Mouse (Mus musculus) spleen, adult 2 months (tissue): ENCODE results near the gene E330017A01Rik. TPM values are rescaled to one million over a fixed set of nuclear protein-coding genes. Genes with fewer than 3 reads are reported as not detected.

ENCODE experiments used
- DNase-seq, 2 experiments: peaks; one replicate each; pipeline versions ENCODE4 v3.0.0 to v3.0.0-alpha.2; 2012 to 2021; ENCODE audit warnings: low spot score in 2 of 2, low read depth in 1 of 2
- H3K27ac ChIP-seq: fragments of 200-500 bp; 2 replicates; pipeline ENCODE4 v1.5.1; 2012; ENCODE audit warnings: low read length, inconsistent platforms; ENCODE audit not compliant: insufficient read depth
- H3K27me3 ChIP-seq: fragments of 200-500 bp; 2 replicates; pipeline ENCODE4 v1.6.1; 2012; ENCODE audit warnings: mild to moderate bottlenecking, moderate library complexity, low read length, inconsistent platforms; ENCODE audit not compliant: control insufficient read depth, insufficient read depth
- H3K36me3 ChIP-seq: fragments of 200-500 bp; 2 replicates; pipeline ENCODE4 v1.6.1; 2012; ENCODE audit warnings: mild to moderate bottlenecking, low read length, inconsistent platforms; ENCODE audit not compliant: control insufficient read depth, insufficient read depth
- H3K4me1 ChIP-seq: fragments of 200-500 bp; 2 replicates; pipeline ENCODE4 v1.6.1; 2011; ENCODE audit warnings: inconsistent platforms; ENCODE audit not compliant: control insufficient read depth, insufficient read depth, insufficient read length
- H3K4me3 ChIP-seq: fragments of 200-500 bp; 2 replicates; pipeline ENCODE4 v1.5.1; 2011; ENCODE audit warnings: mild to moderate bottlenecking, inconsistent platforms; ENCODE audit not compliant: insufficient read depth, insufficient read length; ENCODE audit errors: extremely low read depth
- CTCF ChIP-seq: fragments of 200-500 bp; IDR thresholded peaks from 2 replicates; pipeline ENCODE4 v1.5.1; 2011; ENCODE audit warnings: mild to moderate bottlenecking, inconsistent platforms; ENCODE audit not compliant: insufficient read depth, insufficient read length, insufficient replicate concordance; ENCODE audit errors: extremely low read depth
- POLR2A ChIP-seq: fragments of 200-500 bp; IDR thresholded peaks from 2 replicates; pipeline ENCODE4 v1.6.1; 2011; ENCODE audit warnings: low read depth, low read length, inconsistent platforms
- whole genome bisulfite sequencing: fragments of 180-500 bp; shearing (Covaris S2); methylation state at CpG from one replicate; pipeline ENCODE4 v1.1.7; 2018; 5-methylcytosine and 5-hydroxymethylcytosine counted together
- polyA plus RNA-seq: library from polyadenylated mRNA; depleted of rRNA; stranded (reverse); fragments of >200 nt; gene quantifications from 2 replicates; pipeline ENCODE4 v1.2.3, GENCODE M21; 2012; rRNA removed

E330017A01Rik gene
- polyA plus RNA-seq, result not detected in 2 replicates

DNA sequence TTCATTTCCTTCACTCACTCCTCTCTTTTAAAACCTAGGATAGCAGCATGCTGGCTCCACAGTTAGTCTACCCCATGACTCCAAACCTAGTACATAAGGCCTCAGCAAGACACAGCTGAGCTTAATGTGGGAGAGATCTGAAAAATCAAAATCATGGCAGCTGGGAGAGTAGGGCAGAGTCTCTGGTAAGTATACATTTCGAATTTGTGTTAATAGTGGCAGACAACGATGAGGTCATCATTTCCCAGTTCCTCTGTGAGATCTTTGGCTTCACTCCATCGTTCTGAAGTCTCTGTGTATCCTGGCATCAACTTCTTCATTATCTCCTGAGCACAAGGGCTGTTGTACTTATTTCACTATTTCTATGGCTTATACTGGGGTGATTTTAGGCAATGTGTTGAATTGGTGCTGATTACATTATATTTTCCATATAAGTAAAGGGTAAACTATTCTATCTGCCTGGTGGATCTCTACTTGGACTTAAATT, at the start of gene E330017A01Rik:
E330017A01Rik (minus strand) TSS at position 51 of the 487 bp plus-strand sequence.
- Histone ChIP-seq H3K27me3 (no peaks in the 10 kb centered on the region), H3K4me1 (no peaks in the 10 kb centered on the region; the same call in 1 of the 2 replicates), H3K36me3 (no peaks in the 10 kb centered on the region), H3K27ac (no peak within 1 kb of the TSS), H3K4me3 (no peak within 1 kb of the TSS)
- no peak for TF ChIP-seq CTCF
- TF ChIP-seq POLR2A, result no peak
- DNase-seq, result no peak
- WGBS, result 64% methylated on average over 3 of the region's 3 CpGs

- H3K4me1 ChIP-seq, result peaks cover 6% of the 10 kb centered on the region; the same call in 1 of the 2 replicates
- 34% methylated on average over 20 of the region's 20 CpGs for WGBS
- TF ChIP-seq POLR2A, result no peak
- TF ChIP-seq CTCF, result no peak
- peak; percentile 21 to 36 for DNase-seq
- H3K27ac ChIP-seq, result peak overlapping the region; percentile 16; the same call in 1 of the 2 replicates
- no peaks in the 10 kb centered on the region for H3K36me3 ChIP-seq
- H3K4me3 ChIP-seq, result no peak overlapping the region; the same call in 1 of the 2 replicates
- no peaks in the 10 kb centered on the region for H3K27me3 ChIP-seq
Measured at GRCm38 (mm10) chr16:58685548-58686537, 47.3 kb upstream of the E330017A01Rik start.

DNA sequence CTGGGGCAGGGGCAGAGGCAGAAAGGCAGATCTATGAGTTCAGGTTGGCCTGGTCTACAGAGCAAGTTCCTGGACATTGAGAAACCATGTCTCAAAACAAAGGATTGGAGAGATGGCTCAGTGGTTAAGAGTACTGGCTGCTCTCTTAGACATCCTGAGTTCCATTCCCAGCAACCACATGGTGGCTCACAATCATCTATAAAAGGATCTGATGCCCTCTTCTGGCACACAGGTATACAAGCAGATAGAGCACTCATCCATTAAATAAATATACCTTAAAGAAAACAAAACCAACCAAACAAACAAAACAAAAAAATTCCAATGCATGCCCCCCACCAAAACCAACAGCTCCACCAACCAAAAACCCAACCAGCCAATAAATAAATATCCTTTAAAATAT, 46.0 kb upstream of the E330017A01Rik start:
- DNase-seq, result no peak
- H3K27ac ChIP-seq, result no peak overlapping the region
- peaks cover 2% of the 10 kb centered on the region; the same call in 1 of the 2 replicates for H3K36me3 ChIP-seq
- TF ChIP-seq CTCF, result no peak
- no peak for TF ChIP-seq POLR2A
- peaks cover 6% of the 10 kb centered on the region; the same call in 1 of the 2 replicates for H3K4me1 ChIP-seq
- no peaks in the 10 kb centered on the region for H3K27me3 ChIP-seq
- H3K4me3 ChIP-seq, result no peak overlapping the region

- H3K27ac ChIP-seq, result no peak overlapping the region
- H3K4me3 ChIP-seq, result no peak overlapping the region
- DNase-seq, result no peak
- TF ChIP-seq POLR2A (no peak), CTCF (no peak)
- H3K36me3 ChIP-seq, result peaks cover 2% of the 10 kb centered on the region; the same call in 1 of the 2 replicates
- H3K4me1 ChIP-seq, result peaks cover 6% of the 10 kb centered on the region; the same call in 1 of the 2 replicates
- no peaks in the 10 kb centered on the region for H3K27me3 ChIP-seq
- WGBS, result 93% methylated on average over 4 of the region's 4 CpGs
Measured at GRCm38 (mm10) chr16:58683911-58684310, 45.4 kb upstream of the E330017A01Rik start.

- WGBS, result 93% methylated on average over 7 of the region's 7 CpGs
- Histone ChIP-seq H3K27me3 (no peaks in the 10 kb centered on the region), H3K27ac (no peak overlapping the region), H3K4me1 (peaks cover 6% of the 10 kb centered on the region; the same call in 1 of the 2 replicates), H3K36me3 (peaks cover 2% of the 10 kb centered on the region; the same call in 1 of the 2 replicates), H3K4me3 (no peak overlapping the region)
- TF ChIP-seq POLR2A (no peak), CTCF (no peak)
- DNase-seq, result no peak
Measured at GRCm38 (mm10) chr16:58682870-58683269, 44.3 kb upstream of the E330017A01Rik start.

DNA sequence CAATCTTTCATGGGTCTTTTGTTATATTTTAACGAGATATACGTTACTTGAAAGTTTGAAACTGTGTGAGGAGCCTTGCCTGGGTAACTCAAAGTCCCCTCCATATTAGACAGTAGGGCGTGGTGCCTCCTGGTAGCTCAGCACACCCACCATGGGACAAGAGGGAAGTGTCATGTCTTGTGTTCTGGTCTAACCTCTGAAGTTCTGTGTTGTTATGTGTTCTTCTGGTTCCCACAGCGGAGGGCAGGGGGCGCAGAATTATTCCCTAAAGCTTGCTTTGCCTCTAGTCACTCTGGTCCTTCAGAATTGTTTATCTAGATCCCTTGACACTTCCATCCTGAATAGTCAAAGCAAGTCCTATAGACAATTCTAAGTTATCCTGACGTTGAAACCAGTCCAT, 43.5 kb upstream of the E330017A01Rik start:
- Histone ChIP-seq H3K27ac (no peak overlapping the region), H3K27me3 (no peaks in the 10 kb centered on the region), H3K4me3 (no peak overlapping the region), H3K4me1 (peaks cover 6% of the 10 kb centered on the region; the same call in 1 of the 2 replicates), H3K36me3 (peaks cover 3% of the 10 kb centered on the region)
- TF ChIP-seq CTCF (no peak), POLR2A (no peak)
- 95% methylated on average over 6 of the region's 6 CpGs for WGBS
- no peak for DNase-seq
